Mouse (Mus musculus) embryo, embryonic 10.5 days (tissue): ENCODE data around the gene Ddrgk1.

Experiments
- DNase-seq: peaks from one replicate; pipeline ENCODE4 v3.0.0-alpha.2; 2015; ENCODE audit warnings: low spot score

The Ddrgk1 gene

DNA sequence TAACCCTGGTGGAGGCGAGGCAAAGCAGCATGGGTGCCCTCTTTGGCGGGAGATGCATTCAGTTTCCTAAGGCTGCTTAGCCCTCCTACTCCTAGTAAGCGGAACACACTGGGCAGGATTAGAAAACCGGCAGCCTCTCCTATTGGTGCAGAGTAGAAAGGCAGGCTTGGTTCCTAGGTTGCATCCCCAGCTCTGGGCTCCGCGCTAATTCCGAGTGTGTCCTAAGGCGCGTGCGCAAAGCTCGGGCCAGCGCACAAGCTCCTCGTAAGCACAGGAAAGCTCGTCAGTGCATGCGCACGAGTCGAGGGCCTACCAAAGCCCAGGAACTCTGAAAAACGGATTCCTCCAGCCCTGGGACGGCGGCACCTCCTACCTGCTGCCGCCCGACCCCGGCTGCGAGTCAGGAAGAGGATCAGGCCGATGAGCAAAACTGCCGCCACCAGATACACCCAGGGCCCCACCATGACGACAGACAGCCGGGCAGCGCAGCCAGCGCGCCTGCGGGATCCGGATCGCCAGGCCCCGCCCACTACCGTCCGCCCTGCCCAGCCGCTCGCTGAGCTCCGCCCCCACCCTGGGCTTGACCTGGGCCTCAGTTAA, at the start of gene Ddrgk1:
Gene Ddrgk1, minus strand, starts transcription at position 558 of the 600 bp plus-strand sequence.
- DNase-seq: peak; percentile 97

DNA sequence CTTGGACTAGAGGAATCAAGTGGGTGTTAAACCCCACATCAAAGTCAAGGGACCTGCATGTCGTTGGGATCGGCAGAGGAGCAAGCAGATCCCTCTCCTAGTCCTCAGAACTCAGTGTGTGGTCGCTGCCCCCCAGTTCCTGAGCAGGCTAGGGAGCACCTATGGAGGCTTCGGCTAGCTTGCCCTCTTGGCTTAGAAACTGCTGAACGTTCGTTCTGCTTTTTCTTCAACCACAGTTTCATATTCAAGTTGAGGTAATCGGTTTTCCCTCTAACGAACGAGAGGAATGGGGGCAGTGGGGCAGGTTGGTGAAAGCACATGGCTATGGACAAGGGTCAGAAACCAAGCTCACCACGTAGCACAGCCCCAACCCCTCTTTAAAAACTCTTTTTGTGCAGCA, 42.6 kb upstream of the Ddrgk1 start:
- DNase-seq: no peak

DNA sequence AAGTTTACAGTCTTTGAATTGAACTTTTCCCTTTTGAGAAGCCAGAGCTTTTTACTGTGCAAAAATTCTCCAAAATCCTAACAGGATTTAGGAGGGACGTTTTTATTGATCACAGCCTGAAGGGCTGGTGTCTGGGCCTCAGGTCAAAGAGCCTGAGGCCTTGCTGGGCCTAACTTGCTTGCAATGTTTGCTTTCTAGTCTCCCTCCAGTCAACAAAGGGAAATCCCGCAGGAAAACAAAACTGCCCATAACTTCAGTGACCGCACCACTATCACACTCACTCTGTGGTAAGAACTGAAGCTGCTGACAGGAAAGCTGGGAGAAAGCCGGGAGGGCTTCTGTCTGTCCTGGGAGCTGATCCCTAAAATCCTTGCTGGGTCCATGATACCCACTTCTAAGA, 42.1 kb upstream of the Ddrgk1 start:
- DNase-seq: no peak

DNA sequence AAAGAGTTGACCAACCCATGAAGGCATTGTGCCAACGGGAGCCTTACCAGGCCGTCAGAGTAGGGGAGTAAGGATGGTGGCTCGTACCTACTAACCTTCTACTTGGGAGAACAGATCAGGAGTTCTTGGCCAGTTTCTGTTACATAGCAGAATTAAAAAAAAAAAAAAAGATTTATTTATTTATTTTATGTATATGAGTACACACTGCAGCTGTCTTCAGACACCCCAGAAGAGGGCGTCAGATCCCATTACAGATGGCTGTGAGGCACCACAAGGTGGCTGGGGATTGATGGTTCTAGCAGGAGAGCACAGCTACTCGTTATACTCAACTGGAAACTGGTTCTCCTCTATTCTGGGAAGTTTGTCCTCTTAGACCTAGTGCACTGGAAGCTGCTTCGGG, 40.7 kb upstream of the Ddrgk1 start:
- no peak for DNase-seq

DNA sequence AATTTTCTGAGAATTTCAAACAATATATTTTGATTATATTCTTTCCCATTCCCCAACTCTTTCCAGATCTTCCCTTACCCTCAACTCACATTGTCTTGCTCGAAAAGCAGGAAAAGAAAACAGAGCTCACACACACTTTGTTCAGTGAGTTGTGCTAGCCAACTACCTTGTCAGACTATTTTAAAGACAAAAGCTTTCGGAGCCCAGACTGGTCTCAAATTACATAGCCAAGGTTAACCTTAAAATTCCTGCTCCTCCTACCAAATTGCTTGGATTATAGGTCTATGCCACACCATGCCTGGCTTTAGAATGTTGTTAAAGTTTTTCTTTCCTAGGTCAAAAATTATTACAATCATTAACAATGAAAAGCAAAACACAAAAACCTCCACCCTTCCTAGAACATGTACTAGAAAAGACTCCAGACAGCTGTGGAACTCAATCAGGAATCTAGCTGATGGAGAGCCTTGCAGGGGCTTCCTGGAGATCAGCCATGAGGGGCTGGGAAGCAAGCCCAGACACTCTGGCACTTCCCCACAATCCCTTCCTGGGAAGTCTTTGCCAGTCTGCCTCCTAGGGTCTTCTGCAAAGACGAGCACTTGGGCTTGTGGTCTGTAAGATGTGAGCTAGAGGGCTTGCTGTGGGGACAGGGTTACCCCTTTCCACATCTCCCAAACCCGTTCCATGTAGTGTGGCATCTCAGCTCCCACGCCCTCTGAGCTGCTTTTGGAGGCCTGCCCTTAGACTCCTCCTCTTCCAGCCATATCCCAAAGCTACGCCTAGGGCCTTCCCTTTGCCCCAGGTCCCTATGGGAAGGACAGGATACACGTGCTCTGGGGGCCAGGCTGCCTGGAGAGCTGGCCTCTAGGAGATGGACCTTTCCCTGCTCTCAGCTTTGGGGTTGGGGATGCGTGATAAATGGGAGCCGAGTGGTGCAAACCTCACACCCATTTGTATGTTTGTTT, 39.9 kb upstream of the Ddrgk1 start:
- no peak for DNase-seq

DNA sequence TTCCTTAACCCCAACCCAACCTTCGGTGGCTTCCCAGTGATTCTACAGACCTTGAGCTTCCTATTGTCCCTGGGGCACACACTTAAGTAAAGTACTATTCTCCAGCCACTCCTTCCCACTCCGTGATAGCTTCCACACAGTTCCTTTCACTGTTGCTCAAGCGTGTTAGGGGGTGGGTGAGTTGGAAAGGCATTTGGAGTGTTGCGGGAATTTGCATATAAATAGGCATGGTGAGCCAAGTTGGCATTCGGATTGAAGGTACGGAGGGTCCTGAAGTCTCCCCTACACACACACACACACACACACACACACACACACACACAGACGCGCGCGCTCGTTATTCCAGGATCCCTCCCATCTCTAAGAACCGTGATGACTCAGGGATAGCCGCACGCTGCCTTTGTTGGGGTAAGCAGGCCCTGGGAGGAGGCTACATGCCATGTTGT, 33.4 kb upstream of the Ddrgk1 start:
- peak; percentile 48 for DNase-seq

DNA sequence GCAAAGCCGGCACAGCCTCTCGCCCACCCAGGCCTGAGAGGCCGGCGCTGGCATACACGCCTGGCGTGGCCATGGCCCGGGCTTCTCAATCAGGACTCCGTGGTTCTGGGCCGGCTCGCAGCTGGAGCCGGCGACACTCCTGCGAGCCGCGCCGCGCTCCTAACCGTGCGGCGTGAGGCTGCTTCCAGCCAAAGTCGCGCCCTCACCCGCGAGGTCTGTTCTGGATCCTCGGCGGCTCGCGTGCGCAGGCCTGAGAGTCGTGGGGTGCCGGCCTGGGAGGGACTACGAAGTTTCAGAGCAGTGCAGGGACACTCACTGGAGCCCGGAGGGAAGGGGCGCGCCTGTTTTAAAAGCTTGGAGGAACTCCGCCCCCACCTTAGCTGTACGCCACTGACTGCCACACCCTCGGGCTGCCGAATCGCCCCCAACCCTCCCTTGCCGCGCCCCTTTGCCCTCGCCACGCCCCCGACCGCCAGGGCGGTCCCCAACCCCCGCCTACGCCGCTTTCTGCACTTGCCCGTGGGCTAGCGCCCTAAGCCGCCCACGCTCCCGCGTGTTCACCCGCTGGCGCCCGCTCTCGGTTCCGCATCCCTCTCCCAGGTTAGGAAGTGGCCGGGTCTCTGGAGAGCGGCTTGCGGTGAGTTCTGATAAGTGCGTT, 32.8 kb upstream of the Ddrgk1 start, which contains the start of gene Slc4a11:
Gene Slc4a11, minus strand, starts transcription at position 367 of the 658 bp plus-strand sequence.
- DNase-seq: peak; percentile 68

DNA sequence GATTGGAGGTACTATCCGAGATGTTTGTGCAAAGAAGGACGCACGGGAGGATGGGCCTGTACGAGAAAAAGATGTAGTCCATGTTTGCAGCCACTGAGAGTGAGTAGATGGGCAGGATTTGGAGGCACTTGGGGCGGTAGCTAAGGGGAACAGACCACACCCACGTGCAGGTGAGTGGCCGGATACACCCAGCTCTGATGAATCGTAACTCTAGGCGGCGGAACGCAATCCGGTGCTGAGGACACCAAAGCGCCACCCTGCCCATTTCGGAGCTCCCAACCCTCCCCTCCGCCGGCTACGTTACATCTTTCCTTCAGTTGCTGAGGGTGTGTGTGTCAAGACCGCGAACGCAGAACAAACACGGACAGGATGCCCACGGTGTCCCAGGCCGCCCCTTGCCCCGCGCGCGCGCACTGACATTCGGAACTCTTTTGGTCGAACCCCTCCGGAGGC, 32.3 kb upstream of the Ddrgk1 start:
- DNase-seq: peak; percentile 23

DNA sequence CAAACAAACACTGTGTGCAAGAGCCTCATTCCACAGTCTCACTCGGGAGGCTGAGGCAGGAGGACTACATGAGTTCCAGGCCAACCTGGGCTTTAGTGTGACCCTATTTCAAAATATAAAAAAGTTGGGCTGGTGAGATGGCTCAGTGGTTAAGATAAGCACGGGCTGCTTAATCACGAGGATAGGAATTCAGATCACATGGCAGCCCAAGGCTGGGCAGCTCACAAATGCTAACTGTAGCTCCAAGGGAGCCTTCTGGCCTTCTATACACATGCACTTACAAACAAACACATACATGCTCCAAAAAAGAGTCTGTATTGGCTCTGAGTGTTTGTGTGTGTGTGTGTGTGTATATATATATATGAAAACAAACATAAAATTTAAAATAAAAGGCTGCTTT, 29.1 kb upstream of the Ddrgk1 start:
- no peak for DNase-seq

DNA sequence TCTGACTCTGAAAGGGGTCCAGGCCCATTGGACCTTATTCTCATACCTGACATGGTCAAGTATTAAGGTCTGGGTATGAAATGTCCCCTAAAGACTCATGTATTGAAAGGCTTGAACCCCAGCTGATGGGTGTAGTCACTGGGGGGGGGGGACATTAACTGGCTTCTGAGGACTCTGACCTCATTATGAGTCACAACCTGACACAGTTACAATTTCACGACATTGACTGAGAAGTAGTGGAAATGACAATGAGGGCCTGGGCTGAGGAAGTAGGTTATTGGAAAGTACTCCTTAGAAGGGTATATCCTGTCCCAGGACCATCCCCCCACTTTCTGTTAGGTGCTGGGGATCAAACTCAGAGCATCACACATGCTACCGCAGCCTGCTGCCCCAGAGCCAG, 24.6 kb upstream of the Ddrgk1 start:
- no peak for DNase-seq

DNA sequence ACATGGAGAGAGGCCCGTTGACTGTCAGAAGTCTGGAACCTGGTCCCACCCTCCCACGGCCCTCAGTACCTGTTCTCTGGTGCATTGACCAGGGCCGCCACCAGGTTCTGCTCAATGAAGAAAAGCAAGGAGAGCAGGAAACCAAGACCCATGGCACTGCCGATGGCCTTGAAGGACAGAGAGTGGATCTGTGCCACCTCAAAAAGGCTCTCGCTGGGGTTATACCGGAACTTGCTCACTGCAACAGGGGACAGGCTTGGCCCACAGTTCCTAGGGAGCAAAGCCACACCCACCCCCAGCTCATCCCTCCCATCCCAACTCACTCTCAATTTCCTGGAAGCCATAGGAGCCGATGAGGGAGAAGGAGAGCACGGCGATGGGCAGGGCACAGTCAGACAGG, 21.0 kb upstream of the Ddrgk1 start:
- no peak for DNase-seq

DNA sequence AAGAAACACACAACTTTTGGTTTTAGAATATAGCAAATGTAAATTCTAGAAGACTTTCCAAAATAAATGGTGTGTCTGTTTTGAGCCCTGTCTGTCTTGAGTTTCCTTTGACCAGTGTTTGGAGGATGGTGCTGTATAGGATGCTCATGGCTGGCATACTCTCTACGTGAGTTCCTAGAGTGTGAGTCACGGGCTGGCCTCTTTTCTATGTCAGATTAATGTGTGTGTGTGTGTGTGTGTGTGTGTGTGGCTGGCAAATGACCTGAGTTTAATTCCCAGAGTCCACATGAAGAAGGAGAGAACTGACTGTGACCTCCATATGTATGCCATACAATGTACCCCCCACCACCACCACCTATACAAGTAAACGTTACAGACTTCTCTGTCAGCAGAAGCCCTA, 17.1 kb upstream of the Ddrgk1 start:
- DNase-seq: no peak

DNA sequence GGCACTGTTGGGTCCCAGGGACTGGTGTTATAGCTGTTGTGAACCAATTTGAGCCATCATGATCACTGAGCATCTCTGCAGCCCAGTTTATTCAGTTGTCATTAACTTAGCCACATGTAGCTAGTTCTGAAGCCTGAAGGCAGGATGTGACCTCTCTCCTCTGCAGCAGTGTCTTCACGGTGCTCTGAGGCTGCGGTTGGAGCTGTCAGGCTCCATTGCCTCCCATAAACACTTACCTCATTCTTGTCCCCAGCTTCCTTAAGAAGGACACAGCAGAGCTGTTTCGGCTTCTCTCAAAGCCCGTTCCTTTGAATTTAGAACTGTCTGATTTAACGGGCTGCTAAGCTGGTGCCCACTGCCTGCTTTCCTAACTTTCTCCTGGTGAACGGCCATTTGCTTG, 15.4 kb upstream of the Ddrgk1 start:
- no peak for DNase-seq

DNA sequence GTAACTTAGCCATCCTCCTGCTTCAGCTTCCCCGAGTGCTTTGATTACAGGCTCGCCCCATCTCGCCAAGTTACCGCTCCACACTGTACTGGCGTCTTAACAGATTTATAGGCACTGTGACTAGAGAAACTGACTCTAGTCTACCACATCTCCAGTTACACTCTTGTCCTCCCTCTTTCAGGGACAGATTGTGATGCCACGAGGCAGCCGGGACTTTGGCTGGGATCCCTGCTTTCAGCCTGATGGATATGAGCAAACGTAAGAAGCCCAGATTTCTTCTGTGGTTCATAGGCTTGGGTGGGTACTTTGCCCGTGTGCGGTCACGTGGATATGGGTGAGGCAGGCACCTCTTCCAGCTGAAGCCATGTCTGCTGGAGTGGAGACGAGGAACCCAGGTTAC, 14.7 kb upstream of the Ddrgk1 start:
- no peak for DNase-seq

DNA sequence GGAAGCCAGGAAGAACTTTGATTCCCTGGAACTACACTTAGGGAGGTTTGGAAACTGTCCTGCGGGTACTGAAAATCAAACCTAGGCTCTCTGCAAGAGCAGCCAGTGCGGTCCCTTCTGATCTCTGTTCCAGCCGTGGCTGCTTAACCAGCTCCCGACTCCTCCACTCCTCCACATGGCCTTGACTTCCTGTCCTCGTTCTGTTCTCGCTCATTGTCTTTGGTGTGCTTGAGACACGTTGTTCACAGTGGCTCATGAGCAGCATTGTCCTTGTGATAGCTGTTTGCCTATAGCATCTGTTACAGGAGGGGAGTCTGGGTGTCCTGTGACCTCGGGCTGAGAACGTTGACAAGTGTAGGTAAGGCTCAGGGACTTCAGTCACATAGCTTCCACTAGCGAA, 12.8 kb upstream of the Ddrgk1 start:
- DNase-seq: no peak

DNA sequence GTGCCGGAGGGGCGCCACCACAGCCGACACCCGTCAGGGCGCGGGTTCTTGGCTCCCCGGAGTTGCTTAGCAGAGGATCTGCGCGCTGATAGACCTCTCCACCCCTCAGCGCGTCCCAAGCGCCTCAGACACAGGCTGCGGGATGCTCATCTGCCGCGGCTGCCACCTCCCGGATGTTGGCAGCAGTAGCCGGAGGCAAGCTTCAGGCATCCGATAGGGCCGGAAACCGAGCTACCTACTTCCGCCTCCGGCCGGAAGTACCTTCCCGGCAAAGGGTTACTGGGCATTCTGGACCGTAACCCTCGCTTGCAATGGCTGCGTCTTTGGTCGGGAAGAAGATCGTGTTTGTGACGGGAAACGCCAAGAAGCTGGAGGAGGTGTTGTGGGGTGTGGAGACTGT, 3.1 kb upstream of the Ddrgk1 start, which contains the start of gene Itpa:
Gene Itpa, plus strand, starts transcription at position 52 of the 400 bp plus-strand sequence.
- DNase-seq: peak; percentile 95

DNA sequence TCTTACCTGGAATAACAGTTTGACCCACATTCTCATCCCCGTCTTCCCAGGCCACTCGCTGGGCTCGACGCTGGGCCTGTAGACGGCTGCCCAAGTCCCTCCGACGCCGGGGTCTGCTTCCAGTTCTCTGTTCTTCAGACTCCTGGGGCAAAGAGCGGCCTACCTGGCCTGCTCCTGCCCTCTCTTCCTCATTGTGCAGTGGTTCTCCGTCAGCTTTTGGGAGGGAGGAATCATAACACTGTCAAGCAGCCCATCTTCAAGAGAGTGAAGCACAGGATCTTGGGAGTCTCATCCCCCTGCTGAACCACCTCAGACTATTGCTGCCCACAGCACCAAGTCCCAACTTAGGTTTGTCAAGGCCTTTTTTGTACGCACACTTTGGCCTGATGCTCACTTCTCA, 1.1 kb downstream of the Ddrgk1 start:
- DNase-seq: no peak

DNA sequence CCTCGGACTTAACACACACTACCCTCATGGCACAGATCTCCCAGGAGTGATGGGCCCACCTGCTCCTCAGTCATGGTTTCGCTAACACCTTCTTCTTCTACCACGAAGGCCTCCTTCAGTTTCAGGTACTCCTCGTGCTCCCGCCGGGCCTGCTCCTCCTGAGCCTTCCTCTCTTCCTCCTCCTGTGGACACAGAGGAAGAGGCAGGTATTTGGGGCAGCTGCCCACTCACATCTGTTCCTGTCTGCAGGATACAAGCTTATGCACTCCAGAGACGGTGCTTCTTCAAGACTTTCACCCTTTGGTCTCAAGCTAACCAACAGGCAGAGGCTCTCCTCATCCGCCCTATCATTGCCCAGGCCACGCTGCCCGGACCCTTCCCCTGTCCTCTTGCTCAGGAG, 5.9 kb downstream of the Ddrgk1 start:
- no peak for DNase-seq

DNA sequence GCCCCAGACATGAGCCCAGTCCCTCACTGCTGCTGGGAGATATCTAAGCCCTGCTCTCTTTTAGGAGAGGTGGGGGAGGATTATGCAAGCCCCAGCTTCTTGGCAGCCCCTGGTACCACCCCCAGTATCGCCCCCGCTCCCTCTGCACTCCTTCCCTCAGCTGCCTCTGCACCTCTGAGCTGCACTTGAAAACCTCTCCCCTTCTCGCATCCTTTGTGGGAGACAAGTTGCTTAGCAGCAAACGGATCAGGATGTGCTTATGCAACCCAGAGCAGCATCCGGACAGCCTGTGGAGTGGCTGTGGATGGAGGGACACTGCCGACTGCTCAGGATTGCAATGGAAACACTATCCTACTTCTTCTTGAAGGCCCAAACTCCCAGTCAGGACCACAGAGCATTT, 6.9 kb downstream of the Ddrgk1 start:
- DNase-seq: no peak

DNA sequence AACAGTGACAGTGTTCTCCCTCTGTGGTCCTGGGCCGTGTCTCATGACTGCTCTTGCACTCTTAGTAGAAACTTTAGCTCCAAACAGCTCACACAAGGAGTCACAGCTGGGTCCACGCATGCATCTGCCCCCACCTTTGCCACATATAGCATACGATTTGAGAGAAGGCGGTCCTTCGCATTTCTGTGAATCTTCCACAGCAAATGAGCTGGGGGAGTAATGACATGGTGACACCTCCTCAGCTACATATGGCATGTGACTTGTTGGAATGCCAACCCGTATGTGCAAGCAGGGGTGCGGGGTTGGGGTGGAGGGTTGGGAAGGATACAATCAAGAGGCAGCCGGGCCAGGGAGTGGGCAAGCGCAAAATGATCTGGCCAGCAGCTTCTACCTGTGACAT, 7.9 kb downstream of the Ddrgk1 start:
- no peak for DNase-seq

DNA sequence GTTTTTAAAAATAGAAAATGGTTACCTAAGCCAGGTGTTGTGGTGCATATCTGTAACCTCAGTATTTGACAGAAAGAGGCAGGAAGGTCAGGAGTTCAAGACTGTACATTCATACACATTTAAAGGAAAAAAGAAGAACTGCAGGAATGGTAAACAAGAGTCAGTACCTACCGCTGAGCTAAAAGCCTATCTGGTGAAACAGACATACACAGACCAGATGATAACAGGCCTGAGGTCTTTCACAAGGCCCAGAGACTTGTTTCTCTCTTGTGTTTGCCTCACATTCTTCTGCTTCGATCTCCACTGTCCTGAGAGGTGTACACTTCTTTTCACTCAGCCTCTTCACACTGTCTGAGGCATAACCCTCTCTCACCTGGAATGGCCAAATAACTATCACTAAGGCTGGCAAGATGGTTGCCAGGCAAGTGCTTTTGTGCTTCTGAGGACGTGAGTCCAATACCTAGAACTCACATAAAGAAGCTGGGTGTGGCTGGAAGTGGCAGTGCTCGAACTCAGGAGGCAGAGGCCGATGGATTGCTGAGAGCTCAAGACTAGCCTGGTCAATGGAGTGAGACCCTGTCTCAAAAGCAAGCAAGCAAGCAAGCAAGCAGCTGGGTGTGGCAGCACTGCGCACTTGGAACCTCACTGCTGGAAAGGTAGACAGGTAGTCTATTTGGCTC, 8.7 kb downstream of the Ddrgk1 start:
- DNase-seq: no peak

DNA sequence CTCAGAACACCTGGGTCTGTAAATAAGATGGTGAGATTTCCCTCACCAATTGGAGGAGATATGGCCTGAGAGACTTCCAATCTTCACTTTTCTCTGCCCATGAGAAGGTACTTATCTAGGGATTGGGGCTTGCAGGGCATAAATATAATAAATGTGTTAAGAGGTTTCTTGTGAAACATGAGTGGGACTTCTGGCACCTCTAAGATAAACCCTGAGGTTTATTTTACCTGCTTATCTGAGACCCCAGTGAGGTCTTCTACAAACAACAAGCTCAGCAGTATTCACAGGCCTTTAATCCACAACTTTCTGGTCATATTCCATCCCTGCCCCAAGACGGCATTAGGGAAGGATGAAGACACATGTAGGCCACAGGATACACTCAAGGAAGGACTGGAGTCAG, 10.7 kb downstream of the Ddrgk1 start:
- no peak for DNase-seq
